Mouse (Mus musculus) spleen, postnatal 10 days (tissue): ENCODE data around the gene Dcst1.

Source experiments
- DNase-seq, 2 experiments: peaks; one replicate each; pipeline ENCODE4 v3.0.0; 2021 to 2022; ENCODE audit warnings: low spot score in 2 of 2

Dcst1 gene

DNA sequence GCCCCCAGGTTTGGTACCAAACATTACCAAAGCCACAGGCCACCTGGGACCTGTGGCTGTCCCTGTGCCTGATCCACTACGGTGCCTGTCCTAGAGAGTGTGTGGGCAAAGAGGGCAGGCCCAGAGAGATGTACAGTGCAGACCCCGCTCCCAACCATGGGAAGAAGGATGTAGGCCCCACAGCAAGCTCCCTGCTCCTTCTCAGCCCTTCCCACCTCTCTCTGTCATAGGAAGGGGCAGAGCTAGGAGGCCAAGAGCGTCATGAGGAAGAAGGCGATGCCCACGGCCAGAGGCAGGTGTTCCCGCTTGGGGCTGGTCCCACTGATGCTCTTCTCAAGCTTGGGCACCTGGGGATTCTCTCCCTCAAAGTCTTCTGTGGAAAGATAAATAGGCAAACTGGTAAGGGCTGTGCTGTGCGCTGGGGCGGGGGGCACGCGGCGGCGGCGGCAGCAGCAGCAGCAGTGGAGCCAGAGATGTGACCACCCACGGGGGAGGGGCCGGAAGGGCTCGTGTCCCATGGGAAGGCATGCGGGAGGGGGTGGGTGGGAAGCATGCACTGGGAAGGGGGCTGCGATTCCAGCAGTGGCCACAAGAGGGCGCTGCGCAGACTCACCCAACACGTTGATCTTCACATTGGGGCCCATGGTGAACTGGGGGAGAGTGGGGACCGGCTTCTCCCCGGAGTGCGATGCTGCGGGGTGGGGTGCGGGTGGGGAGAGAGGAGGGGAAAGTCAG, 49.7 kb downstream of the Dcst1 start:
- peak; percentile 58 to 79 for DNase-seq

GRCm38 (mm10) chr3:89314791-89315190, 50.3 kb downstream of the Dcst1 start:
- no peak for DNase-seq

DNA sequence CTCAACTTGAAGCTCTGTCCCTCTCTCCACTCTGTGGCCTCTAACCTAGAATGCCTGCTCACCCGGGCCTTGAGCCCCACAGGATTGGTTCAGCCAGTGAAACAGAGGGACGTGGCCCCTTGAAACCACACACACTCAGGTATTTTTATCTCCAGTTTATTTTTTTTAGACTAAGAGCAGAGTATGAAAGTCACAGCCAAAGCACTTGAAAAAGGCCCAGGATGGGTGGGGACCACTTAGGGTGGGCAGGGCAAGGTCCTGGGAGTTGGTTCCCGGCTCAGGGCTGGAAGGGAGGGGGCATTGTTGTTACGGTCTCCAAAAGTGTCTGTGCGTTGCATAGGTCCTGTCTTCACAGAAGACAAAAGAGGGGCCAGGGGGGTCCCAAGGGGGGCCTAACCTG, 50.7 kb downstream of the Dcst1 start:
- no peak for DNase-seq

DNA sequence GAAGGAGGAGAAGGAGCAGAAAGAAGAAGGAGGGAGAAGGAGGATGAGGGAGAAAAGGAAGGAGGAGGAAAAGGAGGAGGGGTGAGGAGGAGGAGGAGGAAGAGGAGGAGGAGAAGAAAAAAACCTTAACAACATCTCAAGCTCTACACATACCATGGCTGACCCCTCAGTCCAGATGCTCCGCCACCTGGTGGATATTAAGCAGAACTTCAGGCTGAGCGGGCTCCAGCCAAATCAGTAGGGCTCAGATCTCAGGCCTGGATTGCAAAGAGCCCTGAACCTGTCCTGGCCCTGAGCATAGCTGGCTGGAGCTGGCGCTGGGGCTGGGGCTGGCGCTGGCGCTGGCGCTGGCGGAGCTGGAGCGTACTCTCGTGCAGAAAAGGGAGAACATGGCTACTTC, 57.0 kb downstream of the Dcst1 start:
- DNase-seq = peak; percentile 36 to 60

GRCm38 (mm10) chr3:89305551-89306325, 59.3 kb downstream of the Dcst1 start:
- no peak for DNase-seq

DNA sequence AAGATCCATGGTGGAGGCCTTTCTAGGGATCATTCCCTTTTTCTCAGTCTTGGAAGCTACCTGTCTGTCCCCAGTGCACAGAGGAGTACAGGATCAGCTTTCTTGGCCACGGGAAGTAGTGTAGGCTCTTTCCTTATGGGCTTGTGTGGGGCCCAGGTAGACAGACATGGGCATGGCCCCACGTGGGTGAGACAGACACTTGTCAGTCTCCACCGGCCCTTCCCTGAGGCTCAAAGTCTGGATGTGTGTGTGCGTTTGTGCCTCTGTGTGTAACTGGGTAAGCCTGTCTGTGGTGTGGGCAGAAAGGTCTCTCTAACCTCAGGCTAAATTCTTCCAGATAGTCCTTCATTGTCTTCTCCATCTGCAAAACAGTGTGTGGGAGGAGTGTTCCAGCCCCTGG, 59.9 kb downstream of the Dcst1 start:
- DNase-seq = no peak

- DNase-seq = no peak
Observed at GRCm38 (mm10) chr3:89304440-89304839, 60.6 kb downstream of the Dcst1 start.

DNA sequence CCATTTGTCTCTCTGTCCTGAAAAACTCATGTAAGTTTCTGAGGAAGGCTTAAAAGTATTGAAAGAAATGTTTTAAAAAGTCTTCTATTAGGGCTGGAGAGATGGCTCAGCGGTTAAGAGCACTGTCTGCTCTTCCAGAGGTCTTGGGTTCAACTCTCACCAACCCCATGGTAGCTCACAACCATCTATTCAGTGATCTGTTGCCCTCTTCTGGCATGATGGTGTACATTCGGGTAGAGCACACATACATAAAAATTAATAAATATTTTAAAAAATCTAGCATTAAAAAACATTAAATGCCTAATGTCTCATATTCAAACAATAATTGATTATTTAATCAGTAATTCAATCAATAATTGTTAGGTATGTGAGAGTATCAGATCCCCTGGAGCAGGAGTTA, 64.5 kb downstream of the Dcst1 start:
- no peak for DNase-seq
